Mouse (Mus musculus) lung, postnatal 0 days (tissue): ENCODE data around the gene Pttg1ip.

Experiments
- CTCF ChIP-seq: IDR thresholded peaks from 2 replicates; pipeline ENCODE4 v1.5.1; 2016; ENCODE audit warnings: antibody characterized with exemption, mild to moderate bottlenecking
- EP300 ChIP-seq: IDR thresholded peaks from 2 replicates; pipeline ENCODE4 v1.6.1; 2016; ENCODE audit warnings: antibody characterized with exemption, mild to moderate bottlenecking, control low read depth

GRCm38 (mm10) chr10:77539320-77539945 lies 42.1 kb upstream of the Pttg1ip start:
- TF ChIP-seq CTCF (no peak), EP300 (no peak)
